Comparison of ENCODE assay signal across 9 mouse cellular contexts in the genomic region with DNA sequence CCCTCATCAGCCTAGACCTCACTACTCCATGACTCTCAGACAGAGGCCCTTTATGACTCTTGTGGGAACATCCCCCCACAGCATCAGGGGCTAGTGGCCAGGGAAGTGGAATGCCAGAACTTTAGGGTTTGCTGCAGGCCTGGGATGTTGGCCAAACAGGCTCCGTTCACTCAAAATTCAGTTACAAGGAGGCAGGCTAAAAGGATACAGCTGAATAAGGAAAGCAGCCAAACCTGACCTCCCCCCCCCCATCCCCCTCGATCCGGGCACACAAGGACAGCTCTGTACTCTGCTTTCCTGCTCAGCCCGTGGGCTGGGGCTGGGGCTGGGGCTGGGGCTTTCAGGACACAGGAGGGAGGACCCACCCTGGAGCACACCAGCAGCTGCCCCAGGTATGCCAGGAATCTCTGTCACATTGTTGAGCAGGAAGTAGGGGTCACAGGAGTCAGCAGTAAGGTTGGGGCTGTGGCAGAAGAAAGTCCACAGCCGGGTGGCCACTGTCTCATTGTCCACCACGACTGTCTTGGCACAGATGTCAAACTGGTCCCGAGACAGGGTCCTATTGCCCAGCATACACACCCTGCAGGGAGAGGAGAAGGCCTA. TPM values are rescaled to one million over a fixed set of nuclear protein-coding genes. Genes with fewer than 3 reads are reported as not detected.
DNase-seq lines count a peak whose midpoint lies in the region; ATAC-seq and TF ChIP-seq lines count a peak whose summit lies in the region.
"Had no signal": no experiment of that assay in that cellular context is flagged by ENCODE, and none has a peak within 500 bp of the region (broad histone marks: within the 10 kb centered on the region; RNA-seq: fewer than 3 reads in every experiment).

No protein-coding gene starts in this region.

- TF ChIP-seq EP300 in heart, adult 2 months (IDR thresholded peaks at IDR 0.05; ENCODE audit: insufficient read depth, low read depth, low read length): no peak

- H3K9me3 ChIP-seq in kidney, embryonic 14.5 days (ENCODE audit: control insufficient read depth, low read length): no peaks in the 10 kb centered on the region
- H3K9me3 ChIP-seq in midbrain, postnatal 0 days (ENCODE audit: low read length): no peaks in the 10 kb centered on the region
- H3K9me3 ChIP-seq: midbrain, embryonic 12.5 days had no signal

- TF ChIP-seq POLR2A in heart, adult 2 months (IDR thresholded peaks at IDR 0.05; ENCODE audit: insufficient read depth, low read depth, low read length): no peak

- H3K4me1 ChIP-seq in heart, adult 2 months (ENCODE audit: control insufficient read depth, insufficient read depth, low read length): peaks cover 9% of the 10 kb centered on the region
- 0 out of 2 replicates have a peak, but pooled peaks cover 8% of the 10 kb centered on the region for H3K4me1 ChIP-seq in kidney, embryonic 14.5 days (ENCODE audit: control insufficient read depth, insufficient read depth, low read length)
- no peaks in the 10 kb centered on the region for H3K4me1 ChIP-seq in midbrain, postnatal 0 days (ENCODE audit: insufficient read depth, low read length)
- H3K4me1 ChIP-seq: midbrain, embryonic 12.5 days had no signal

- intact Hi-C loops in heart, postnatal 25 days (cut with DNase I): no loop called here
- intact Hi-C loops in heart, adult 2 months (cut with DNase I): no loop called here

- DNase-seq in heart, adult 11 months: peak; percentile 96
- DNase-seq in heart, postnatal 25 days (ENCODE audit: low spot score): no peak
- DNase-seq in adipocyte (ENCODE audit: low spot score): peak; percentile 49
- DNase-seq in heart, adult 2 months: peak in 1 of 2 experiments; percentile 51
- DNase-seq in midbrain, postnatal 0 days (ENCODE audit: low spot score): peak; percentile 81
- DNase-seq in ovary, postnatal 36 days (ENCODE audit: low spot score): no peak

- no peaks in the 10 kb centered on the region for H3K79me2 ChIP-seq in heart, adult 2 months (replicated peaks; ENCODE audit: control insufficient read depth, insufficient read depth, low read length)

- H3K4me3 ChIP-seq in heart, adult 2 months: no peak overlapping the region
- H3K4me3 ChIP-seq in kidney, embryonic 14.5 days (ENCODE audit: low read length): no peak overlapping the region
- H3K4me3 ChIP-seq in midbrain, postnatal 0 days (ENCODE audit: low read depth, low read length): no peak overlapping the region
- H3K4me3 ChIP-seq: midbrain, embryonic 12.5 days had no signal

- no peak for TF ChIP-seq CTCF in heart, adult 2 months (IDR thresholded peaks at IDR 0.05)
- no peak for TF ChIP-seq CTCF in midbrain, postnatal 0 days (IDR thresholded peaks at IDR 0.05)

- peak; percentile 28; the same call in 1 of the 2 replicates for ATAC-seq in kidney, embryonic 14.5 days (ENCODE audit: low FRiP score, low TSS enrichment)
- peak; percentile 83 for ATAC-seq in midbrain, postnatal 0 days (ENCODE audit: low FRiP score)
- no peak for ATAC-seq in monocyte, adult 5-6 weeks (replicated peaks; ENCODE audit: insufficient number of reproducible peaks, low FRiP score, low TSS enrichment, poor library complexity, severe bottlenecking)

- no peak overlapping the region for H3K9ac ChIP-seq in heart, adult 2 months (ENCODE audit: low read depth, low read length)
- peak overlapping the region; percentile 12; the same call in 1 of the 2 replicates for H3K9ac ChIP-seq in kidney, embryonic 14.5 days (ENCODE audit: low read depth, low read length)
- H3K9ac ChIP-seq in midbrain, postnatal 0 days (replicated peaks; ENCODE audit: low read length, poor library complexity, severe bottlenecking): no peak overlapping the region
- H3K9ac ChIP-seq: midbrain, embryonic 12.5 days had no signal

- H3K27ac ChIP-seq in heart, adult 2 months: peak overlapping the region; percentile 49; the same call in 1 of the 2 replicates
- no peak overlapping the region for H3K27ac ChIP-seq in kidney, embryonic 14.5 days (ENCODE audit: low read depth, low read length)
- H3K27ac ChIP-seq in midbrain, postnatal 0 days (ENCODE audit: low read depth, low read length): peak overlapping the region; percentile 43; the same call in 1 of the 2 replicates
- H3K27ac ChIP-seq: midbrain, embryonic 12.5 days had no signal

- 6% methylated on average over 7 of the region's 7 CpGs for WGBS in heart, adult 2 months
- WGBS in kidney, embryonic 14.5 days: 39% methylated on average over 7 of the region's 7 CpGs
- 62% methylated on average over 7 of the region's 7 CpGs for WGBS in midbrain, postnatal 0 days

- H3K4me2 ChIP-seq in kidney, embryonic 14.5 days (replicated peaks; ENCODE audit: low read depth, low read length): no peak overlapping the region
- H3K4me2 ChIP-seq in midbrain, postnatal 0 days (ENCODE audit: low read depth, low read length, poor library complexity, severe bottlenecking): no peak overlapping the region
- H3K4me2 ChIP-seq: midbrain, embryonic 12.5 days had no signal

- H3K36me3 ChIP-seq in heart, adult 2 months (ENCODE audit: control insufficient read depth, insufficient read depth, low read length): no peaks in the 10 kb centered on the region
- peaks cover 67% of the 10 kb centered on the region for H3K36me3 ChIP-seq in kidney, embryonic 14.5 days (ENCODE audit: control insufficient read depth, insufficient read depth, low read length)
- H3K36me3 ChIP-seq in midbrain, postnatal 0 days (ENCODE audit: insufficient read depth, low read length): no peaks in the 10 kb centered on the region
- H3K36me3 ChIP-seq: midbrain, embryonic 12.5 days had no signal

- no peaks in the 10 kb centered on the region for H3K27me3 ChIP-seq in heart, adult 2 months (ENCODE audit: control insufficient read depth, insufficient read depth, low read length)
- H3K27me3 ChIP-seq in kidney, embryonic 14.5 days (ENCODE audit: control insufficient read depth, insufficient read depth, low read length): no peaks in the 10 kb centered on the region
- no peaks in the 10 kb centered on the region for H3K27me3 ChIP-seq in midbrain, postnatal 0 days (ENCODE audit: insufficient read depth, low read length)
- H3K27me3 ChIP-seq: midbrain, embryonic 12.5 days had no signal

RNA-seq across cellular contexts. Expression of a gene that starts 8.0 kb away (rescaled TPM):
- total RNA-seq in heart, postnatal 25 days (2021): 1 to 10 TPM in 1 of 2 experiments, under 1 TPM in 1; 0.75 to 1.3 TPM
- total RNA-seq in heart, adult 2 months (2021): under 1 TPM; 0.70 to 0.84 TPM
- polyA plus RNA-seq in heart, adult 2 months (2012; rRNA removed): 3.9 and 4.1 TPM in 2 replicates
- polyA plus RNA-seq in kidney, embryonic 14.5 days (2014; fragmentation: Nextera tagmentation; extraction: Ambion mirVana): 0.89 and 1.6 TPM in 2 replicates
- total RNA-seq in midbrain, postnatal 0 days (2014; rRNA removed): 7.5 and 19.3 TPM in 2 replicates
- 5.6 and 6.8 TPM in 2 replicates for polyA plus RNA-seq in midbrain, postnatal 0 days (2015; fragmentation: Nextera tagmentation; extraction: Ambion mirVana)
- total RNA-seq in monocyte, adult 5-6 weeks (2017): not detected in 3 replicates

RNA-seq across cellular contexts. Expression of a gene that starts 12.9 kb away (rescaled TPM):
- 10 to 100 TPM; 64.8 to 68.3 TPM for total RNA-seq in heart, postnatal 25 days (2021)
- 10 to 100 TPM; 58.1 to 68.1 TPM for total RNA-seq in heart, adult 2 months (2021)
- 95.9 and 96.5 TPM in 2 replicates for polyA plus RNA-seq in heart, adult 2 months (2012; rRNA removed)
- 38.7 and 47.6 TPM in 2 replicates for polyA plus RNA-seq in kidney, embryonic 14.5 days (2014; fragmentation: Nextera tagmentation; extraction: Ambion mirVana)
- total RNA-seq in midbrain, postnatal 0 days (2014; rRNA removed): 44.9 and 85.1 TPM in 2 replicates
- 110 and 122 TPM in 2 replicates for polyA plus RNA-seq in midbrain, postnatal 0 days (2015; fragmentation: Nextera tagmentation; extraction: Ambion mirVana)
- 98.5 to 154 TPM (median 99.0 TPM) in 3 replicates for total RNA-seq in monocyte, adult 5-6 weeks (2017)

RNA-seq across cellular contexts. Expression of a gene that starts 14.7 kb away (rescaled TPM):
- total RNA-seq in heart, postnatal 25 days (2021): 10 to 100 TPM; 39.4 to 48.7 TPM
- total RNA-seq in heart, adult 2 months (2021): 10 to 100 TPM; 35.0 to 38.1 TPM
- 54.6 and 73.4 TPM in 2 replicates for polyA plus RNA-seq in heart, adult 2 months (2012; rRNA removed)
- 16.8 and 21.8 TPM in 2 replicates for polyA plus RNA-seq in kidney, embryonic 14.5 days (2014; fragmentation: Nextera tagmentation; extraction: Ambion mirVana)
- 11.8 and 12.1 TPM in 2 replicates for total RNA-seq in midbrain, postnatal 0 days (2014; rRNA removed)
- polyA plus RNA-seq in midbrain, postnatal 0 days (2015; fragmentation: Nextera tagmentation; extraction: Ambion mirVana): 9.6 and 12.0 TPM in 2 replicates
- 2.7 to 13.5 TPM (median 8.1 TPM) in 3 replicates for total RNA-seq in monocyte, adult 5-6 weeks (2017)

RNA-seq across cellular contexts. Expression of a gene that starts 17.5 kb away (rescaled TPM):
- under 1 TPM in 1 of 2 experiments, not detected in 1; 0.31 TPM for total RNA-seq in heart, postnatal 25 days (2021)
- total RNA-seq in heart, adult 2 months (2021): under 1 TPM in 1 of 2 experiments, not detected in 1; 0.32 TPM
- 0.88 and 1.9 TPM in 2 replicates for polyA plus RNA-seq in heart, adult 2 months (2012; rRNA removed)
- 1.5 and 2.0 TPM in 2 replicates for polyA plus RNA-seq in kidney, embryonic 14.5 days (2014; fragmentation: Nextera tagmentation; extraction: Ambion mirVana)
- 3.6 and 4.0 TPM in 2 replicates for total RNA-seq in midbrain, postnatal 0 days (2014; rRNA removed)
- polyA plus RNA-seq in midbrain, postnatal 0 days (2015; fragmentation: Nextera tagmentation; extraction: Ambion mirVana): 3.2 and 3.9 TPM in 2 replicates
- not detected in 3 replicates for total RNA-seq in monocyte, adult 5-6 weeks (2017)

RNA-seq across cellular contexts. Expression of a gene that starts 28.1 kb away (rescaled TPM):
- not detected for total RNA-seq in heart, postnatal 25 days (2021)
- not detected for total RNA-seq in heart, adult 2 months (2021)
- 0.23 and 0.26 TPM in 2 replicates for polyA plus RNA-seq in heart, adult 2 months (2012; rRNA removed)
- not detected in 2 replicates for polyA plus RNA-seq in kidney, embryonic 14.5 days (2014; fragmentation: Nextera tagmentation; extraction: Ambion mirVana)
- total RNA-seq in midbrain, postnatal 0 days (2014; rRNA removed): not detected in 2 replicates
- polyA plus RNA-seq in midbrain, postnatal 0 days (2015; fragmentation: Nextera tagmentation; extraction: Ambion mirVana): not detected in 2 replicates
- total RNA-seq in monocyte, adult 5-6 weeks (2017): 0.96 to 1.7 TPM (median 0.97 TPM) in 3 replicates
- polyA plus RNA-seq: midbrain, embryonic 12.5 days had no signal

Comparison
In these comparisons a context has a peak if more than half of its experiments do, and no peak if none do; other contexts are left out.
1. DNase-seq: peak in heart, adult 11 months (single experiment), adipocyte (single experiment) and midbrain, postnatal 0 days (single experiment); none in heart, postnatal 25 days (single experiment) and ovary, postnatal 36 days (single experiment).